In genomic region chr8:93888702-93889480, GRCm38 (mm10) we compare ENCODE assay signal across 8 mouse cellular contexts.
DNase-seq lines count a peak whose midpoint lies in the region; ATAC-seq and TF ChIP-seq lines count a peak whose summit lies in the region.

No protein-coding gene starts in this region.

- no peaks in the 10 kb centered on the region for H3K4me1 ChIP-seq in kidney, embryonic 14.5 days (ENCODE audit: control insufficient read depth, insufficient read depth, low read length)
- H3K4me1 ChIP-seq in intestine, embryonic 15.5 days (replicated peaks): peaks cover 15% of the 10 kb centered on the region

- H3K4me3 ChIP-seq in kidney, embryonic 14.5 days (ENCODE audit: low read length): no peak overlapping the region
- H3K4me3 ChIP-seq in intestine, embryonic 15.5 days (replicated peaks): no peak overlapping the region
- H3K4me3 ChIP-seq in gastrocnemius, adult 2 months: no peak overlapping the region

- DNase-seq in kidney, postnatal 10 days: no peak
- peak; percentile 16 for DNase-seq in embryo, embryonic 9.5 days (ENCODE audit: extremely low spot score)
- peak; percentile 48 for DNase-seq in retina, postnatal 1 day
- no peak for DNase-seq in left cerebral cortex, adult 9 months (ENCODE audit: low spot score in 2 of 2)
- no peak for DNase-seq in gastrocnemius, adult 2 months

- ATAC-seq in kidney, embryonic 14.5 days (ENCODE audit: low FRiP score, low TSS enrichment): 0 out of 2 replicates have a peak, but pooled peaks have one; percentile 60
- ATAC-seq in intestine, embryonic 15.5 days: peak; percentile 83
- ATAC-seq in megakaryocyte, adult 5-6 weeks (ENCODE audit: poor library complexity, severe bottlenecking): no peak

- no peaks in the 10 kb centered on the region for H3K36me3 ChIP-seq in kidney, embryonic 14.5 days (ENCODE audit: control insufficient read depth, insufficient read depth, low read length)
- H3K36me3 ChIP-seq in intestine, embryonic 15.5 days: no peaks in the 10 kb centered on the region

- H3K9ac ChIP-seq in kidney, embryonic 14.5 days (ENCODE audit: low read depth, low read length): no peak overlapping the region
- no peak overlapping the region for H3K9ac ChIP-seq in intestine, embryonic 15.5 days

- 59% methylated on average over 11 of the region's 11 CpGs for WGBS in kidney, embryonic 14.5 days
- 51% methylated on average over 11 of the region's 11 CpGs for WGBS in intestine, embryonic 15.5 days

- H3K9me3 ChIP-seq in kidney, embryonic 14.5 days (ENCODE audit: control insufficient read depth, low read length): no peaks in the 10 kb centered on the region
- no peaks in the 10 kb centered on the region for H3K9me3 ChIP-seq in intestine, embryonic 15.5 days

- H3K4me2 ChIP-seq in kidney, embryonic 14.5 days (replicated peaks; ENCODE audit: low read depth, low read length): no peak overlapping the region
- H3K4me2 ChIP-seq in intestine, embryonic 15.5 days (replicated peaks): no peak overlapping the region

- no peaks in the 10 kb centered on the region for H3K27me3 ChIP-seq in kidney, embryonic 14.5 days (ENCODE audit: control insufficient read depth, insufficient read depth, low read length)
- H3K27me3 ChIP-seq in intestine, embryonic 15.5 days (replicated peaks): no peaks in the 10 kb centered on the region

- TF ChIP-seq CTCF in gastrocnemius, adult 2 months (IDR thresholded peaks at IDR 0.05): no peak

- intact Hi-C loops in gastrocnemius, adult 2 months (cut with DNase I): no loop called here

- H3K27ac ChIP-seq in kidney, embryonic 14.5 days (ENCODE audit: low read depth, low read length): no peak overlapping the region
- peak overlapping the region; percentile 62 for H3K27ac ChIP-seq in intestine, embryonic 15.5 days
- no peak overlapping the region for H3K27ac ChIP-seq in gastrocnemius, adult 2 months

Comparison
In these comparisons a context has a peak if more than half of its experiments do, and no peak if none do; other contexts are left out.
1. DNase-seq: peak in embryo, embryonic 9.5 days (single experiment) and retina, postnatal 1 day (single experiment); none in kidney, postnatal 10 days (single experiment), left cerebral cortex, adult 9 months (0 of 2) and gastrocnemius, adult 2 months (single experiment).